Mouse (Mus musculus) right cerebral cortex, postnatal 4 days (tissue): ENCODE measurements around the gene Prkag3.

Source experiments
- DNase-seq: peaks from one replicate; pipeline ENCODE4 v3.0.0-alpha.2; 2022

Prkag3 gene

GRCm38 (mm10) chr1:74712461-74713098, 36.4 kb downstream of the Prkag3 start:
- DNase-seq = no peak

GRCm38 (mm10) chr1:74712046-74712445, 37.0 kb downstream of the Prkag3 start:
- no peak for DNase-seq

GRCm38 (mm10) chr1:74709566-74709965, 39.5 kb downstream of the Prkag3 start:
- no peak for DNase-seq

- DNase-seq = no peak
These were observed 44.0 kb downstream of the Prkag3 start for GRCm38 (mm10) chr1:74705016-74705415.

- no peak for DNase-seq
These were observed 44.9 kb downstream of the Prkag3 start for GRCm38 (mm10) chr1:74704156-74704555.

- DNase-seq = no peak
These were observed 46.9 kb downstream of the Prkag3 start for GRCm38 (mm10) chr1:74702142-74702553.

GRCm38 (mm10) chr1:74698791-74699190, 50.2 kb downstream of the Prkag3 start:
- no peak for DNase-seq

GRCm38 (mm10) chr1:74698353-74698752, 50.7 kb downstream of the Prkag3 start:
- no peak for DNase-seq

- DNase-seq = no peak
These were observed 51.6 kb downstream of the Prkag3 start for GRCm38 (mm10) chr1:74697416-74697815.

- no peak for DNase-seq
These were observed 53.2 kb downstream of the Prkag3 start for GRCm38 (mm10) chr1:74695836-74696235.

GRCm38 (mm10) chr1:74693891-74694583, 55.0 kb downstream of the Prkag3 start:
- DNase-seq = no peak
